Mouse (Mus musculus) stomach, embryonic 16.5 days (tissue): ENCODE data around the gene Gbgt1. TPM values are rescaled to one million over a fixed set of nuclear protein-coding genes. Genes with fewer than 3 reads are reported as not detected.

ENCODE experiments used
- ATAC-seq: fragments of 200-750 bp; cut with Nextera tagmentation; 2 replicates; pipeline ENCODE4 v1.8.0; 2017; ENCODE audit warnings: moderate number of reproducible peaks, moderate TSS enrichment; ENCODE audit not compliant: insufficient read depth, low FRiP score
- H3K27ac ChIP-seq: fragments of 300-500 bp; sonication (generic); 2 replicates; pipeline ENCODE4 v1.5.1; 2014; ENCODE audit warnings: low read length
- H3K27me3 ChIP-seq: fragments of 300-500 bp; sonication (generic); 2 replicates; pipeline ENCODE4 v1.6.1; 2014; ENCODE audit warnings: low read length, control low read depth, mixed read lengths; ENCODE audit not compliant: control insufficient read depth, insufficient read depth
- H3K36me3 ChIP-seq: fragments of 300-500 bp; sonication (generic); 2 replicates; pipeline ENCODE4 v1.6.1; 2014; ENCODE audit warnings: low read length; ENCODE audit not compliant: control insufficient read depth, insufficient read depth
- H3K4me1 ChIP-seq: fragments of 300-500 bp; sonication (generic); 2 replicates; pipeline ENCODE4 v1.6.1; 2014; ENCODE audit warnings: low read length, control low read depth, mixed read lengths; ENCODE audit not compliant: control insufficient read depth, insufficient read depth
- H3K4me2 ChIP-seq: fragments of 300-500 bp; sonication (generic); 2 replicates; pipeline ENCODE4 v1.6.1; 2014; ENCODE audit warnings: low read depth, low read length, mixed read lengths
- H3K4me3 ChIP-seq: fragments of 300-500 bp; sonication (generic); replicated peaks from 2 replicates; pipeline ENCODE4 v1.5.1; 2014; ENCODE audit warnings: mild to moderate bottlenecking, low read length
- H3K9ac ChIP-seq: fragments of 300-500 bp; sonication (generic); 2 replicates; pipeline ENCODE4 v1.6.1; 2014; ENCODE audit warnings: low read length
- H3K9me3 ChIP-seq: fragments of 300-500 bp; sonication (generic); replicated peaks from 2 replicates; pipeline ENCODE4 v1.6.1; 2016; ENCODE audit warnings: low read length, control low read depth; ENCODE audit not compliant: control insufficient read depth
- WGBS: fragments of 180-500 bp; shearing (Covaris S2); extraction: QIAGEN DNeasy Blood & Tissue Kit; methylation state at CpG from one replicate; pipeline ENCODE4 v1.1.7; 2014; 5-methylcytosine and 5-hydroxymethylcytosine counted together
- polyA plus RNA-seq: library from polyadenylated mRNA; unstranded; fragments of >200 nt; fragmentation: Nextera tagmentation; extraction: Ambion mirVana; gene quantifications from 2 replicates; pipeline ENCODE4 v1.2.1, GENCODE M21; 2015

The Gbgt1 gene
- polyA plus RNA-seq, 1 experiment from 2014 or later: 3.5 TPM

- H3K9me3 ChIP-seq: no peaks in the 10 kb centered on the region
- no peak overlapping the region for H3K9ac ChIP-seq
- H3K27ac ChIP-seq: peak overlapping the region; percentile 50
- no peaks in the 10 kb centered on the region for H3K27me3 ChIP-seq
- peak; percentile 83 for ATAC-seq
- 18% methylated on average over 5 of the region's 5 CpGs for WGBS
- no peaks in the 10 kb centered on the region for H3K36me3 ChIP-seq
- no peak overlapping the region for H3K4me3 ChIP-seq
- no peak overlapping the region for H3K4me2 ChIP-seq
- peaks cover 34% of the 10 kb centered on the region for H3K4me1 ChIP-seq
These were observed 27.0 kb downstream of the Gbgt1 start for GRCm38 (mm10) chr2:28523643-28524117.

GRCm38 (mm10) chr2:28524406-28524805, 27.7 kb downstream of the Gbgt1 start:
- no peak overlapping the region for H3K9ac ChIP-seq
- no peaks in the 10 kb centered on the region for H3K27me3 ChIP-seq
- H3K4me1 ChIP-seq: peaks cover 34% of the 10 kb centered on the region
- ATAC-seq: no peak
- H3K9me3 ChIP-seq: no peaks in the 10 kb centered on the region
- 78% methylated on average over 10 of the region's 10 CpGs for WGBS
- H3K4me3 ChIP-seq: no peak overlapping the region
- H3K4me2 ChIP-seq: no peak overlapping the region
- H3K36me3 ChIP-seq: no peaks in the 10 kb centered on the region
- peak overlapping the region; percentile 95 for H3K27ac ChIP-seq

GRCm38 (mm10) chr2:28525219-28525942, 28.7 kb downstream of the Gbgt1 start:
- 20% methylated on average over 11 of the region's 11 CpGs for WGBS
- Histone ChIP-seq H3K4me2 (peak overlapping the region; percentile 19; the same call in 1 of the 2 replicates), H3K4me1 (peaks cover 35% of the 10 kb centered on the region), H3K27ac (peak overlapping the region; percentile 95), H3K4me3 (no peak overlapping the region), H3K27me3 (no peaks in the 10 kb centered on the region), H3K9ac (peak overlapping the region; percentile 56; the same call in 1 of the 2 replicates), H3K36me3 (no peaks in the 10 kb centered on the region), H3K9me3 (no peaks in the 10 kb centered on the region)
- peak; percentile 86 for ATAC-seq

- peaks cover 38% of the 10 kb centered on the region for H3K4me1 ChIP-seq
- 25% methylated on average over 12 of the region's 12 CpGs for WGBS
- H3K9ac ChIP-seq: peak overlapping the region; percentile 56
- no peak overlapping the region for H3K4me3 ChIP-seq
- no peak for ATAC-seq
- no peaks in the 10 kb centered on the region for H3K27me3 ChIP-seq
- peak overlapping the region; percentile 95 for H3K27ac ChIP-seq
- no peaks in the 10 kb centered on the region for H3K9me3 ChIP-seq
- peak overlapping the region; percentile 22 for H3K4me2 ChIP-seq
- H3K36me3 ChIP-seq: no peaks in the 10 kb centered on the region
These were observed 29.5 kb downstream of the Gbgt1 start for GRCm38 (mm10) chr2:28525943-28526876.

- 83% methylated on average over 20 of the region's 20 CpGs for WGBS
- ATAC-seq: no peak
- H3K36me3 ChIP-seq: no peaks in the 10 kb centered on the region
- no peaks in the 10 kb centered on the region for H3K27me3 ChIP-seq
- H3K4me2 ChIP-seq: no peak overlapping the region
- peak overlapping the region; percentile 14; the same call in 1 of the 2 replicates for H3K27ac ChIP-seq
- no peaks in the 10 kb centered on the region for H3K9me3 ChIP-seq
- peak overlapping the region; percentile 46; the same call in 1 of the 2 replicates for H3K9ac ChIP-seq
- H3K4me3 ChIP-seq: no peak overlapping the region
- H3K4me1 ChIP-seq: peaks cover 45% of the 10 kb centered on the region
These were observed 31.0 kb downstream of the Gbgt1 start for GRCm38 (mm10) chr2:28527436-28528353.

GRCm38 (mm10) chr2:28528354-28528730, 31.7 kb downstream of the Gbgt1 start:
- no peak for ATAC-seq
- Histone ChIP-seq H3K27me3 (no peaks in the 10 kb centered on the region), H3K4me3 (no peak overlapping the region), H3K4me1 (peaks cover 50% of the 10 kb centered on the region), H3K4me2 (no peak overlapping the region), H3K9me3 (no peaks in the 10 kb centered on the region), H3K9ac (peak overlapping the region; percentile 46; the same call in 1 of the 2 replicates), H3K36me3 (no peaks in the 10 kb centered on the region), H3K27ac (no peak overlapping the region; the same call in 1 of the 2 replicates)
- 79% methylated on average over 7 of the region's 7 CpGs for WGBS

- H3K4me3 ChIP-seq: no peak overlapping the region
- 0 out of 2 replicates have a peak overlapping the region, but pooled peaks have one; percentile 12 for H3K9ac ChIP-seq
- H3K27me3 ChIP-seq: no peaks in the 10 kb centered on the region
- no peak overlapping the region for H3K4me2 ChIP-seq
- H3K36me3 ChIP-seq: no peaks in the 10 kb centered on the region
- H3K4me1 ChIP-seq: peaks cover 50% of the 10 kb centered on the region
- whole genome bisulfite sequencing: 70% methylated on average over 4 of the region's 4 CpGs
- H3K27ac ChIP-seq: peak overlapping the region; percentile 43; the same call in 1 of the 2 replicates
- ATAC-seq: no peak
- no peaks in the 10 kb centered on the region for H3K9me3 ChIP-seq
These were observed 33.2 kb downstream of the Gbgt1 start for GRCm38 (mm10) chr2:28529856-28530255.

GRCm38 (mm10) chr2:28530311-28530710, 33.6 kb downstream of the Gbgt1 start:
- ATAC-seq: no peak
- Histone ChIP-seq H3K4me2 (no peak overlapping the region), H3K27ac (peak overlapping the region; percentile 43; the same call in 1 of the 2 replicates), H3K9me3 (no peaks in the 10 kb centered on the region), H3K27me3 (no peaks in the 10 kb centered on the region), H3K9ac (peak overlapping the region; percentile 6; the same call in 1 of the 2 replicates), H3K4me1 (peaks cover 50% of the 10 kb centered on the region), H3K36me3 (no peaks in the 10 kb centered on the region), H3K4me3 (no peak overlapping the region)
- 52% methylated on average over 7 of the region's 7 CpGs for WGBS
